Comparison of ENCODE assay signal across 12 mouse cellular contexts in the genomic region with DNA sequence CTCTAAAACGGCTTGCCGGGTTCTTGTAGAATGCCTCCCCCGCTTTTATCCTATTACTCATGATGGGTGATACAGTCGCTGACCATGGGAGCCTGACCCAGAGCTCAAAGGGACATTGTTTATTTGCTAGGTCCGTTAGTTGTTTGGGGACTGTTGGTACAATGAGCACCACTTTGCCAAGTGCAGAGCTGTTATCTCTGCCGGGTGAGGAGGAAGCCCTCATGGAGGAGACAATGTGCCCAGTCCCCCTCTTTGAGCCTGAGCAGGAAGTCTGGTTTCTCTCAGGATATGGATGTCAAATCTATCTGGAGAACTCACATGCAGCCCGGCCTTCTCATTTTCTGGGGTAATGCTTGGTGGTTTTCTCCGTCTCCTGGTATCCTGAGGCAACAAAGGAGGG.
DNase-seq lines count a peak whose midpoint lies in the region; ATAC-seq and TF ChIP-seq lines count a peak whose summit lies in the region.
"Had no signal": no experiment of that assay in that cellular context is flagged by ENCODE, and none has a peak within 500 bp of the region (broad histone marks: within the 10 kb centered on the region; RNA-seq: fewer than 3 reads in every experiment).

No protein-coding gene starts in this region.

- peak overlapping the region; percentile 47 for H3K27ac ChIP-seq in intestine, embryonic 14.5 days (ENCODE audit: low read depth)
- H3K27ac ChIP-seq in intestine, postnatal 0 days (ENCODE audit: low read depth, low read length) = no peak overlapping the region
- peak overlapping the region; percentile 37; the same call in 1 of the 2 replicates for H3K27ac ChIP-seq in stomach, embryonic 15.5 days
- no peak overlapping the region for H3K27ac ChIP-seq in hindbrain, embryonic 14.5 days
- H3K27ac ChIP-seq: midbrain, embryonic 15.5 days had no signal

- 19% methylated on average over 8 of the region's 8 CpGs for WGBS in intestine, embryonic 14.5 days
- WGBS in intestine, postnatal 0 days = 37% methylated on average over 8 of the region's 8 CpGs
- 21% methylated on average over 8 of the region's 8 CpGs for WGBS in stomach, embryonic 15.5 days
- 70% methylated on average over 8 of the region's 8 CpGs for WGBS in hindbrain, embryonic 14.5 days

- H3K36me3 ChIP-seq in intestine, embryonic 14.5 days (ENCODE audit: control insufficient read depth, insufficient read depth, low read length) = no peaks in the 10 kb centered on the region
- H3K36me3 ChIP-seq in intestine, postnatal 0 days (ENCODE audit: control insufficient read depth, insufficient read depth) = no peaks in the 10 kb centered on the region
- no peaks in the 10 kb centered on the region for H3K36me3 ChIP-seq in stomach, embryonic 15.5 days
- H3K36me3 ChIP-seq in hindbrain, embryonic 14.5 days (replicated peaks; ENCODE audit: control insufficient read depth, insufficient read depth) = no peaks in the 10 kb centered on the region
- H3K36me3 ChIP-seq: midbrain, embryonic 15.5 days had no signal

- peaks cover 36% of the 10 kb centered on the region for H3K4me1 ChIP-seq in intestine, embryonic 14.5 days (replicated peaks; ENCODE audit: control insufficient read depth, insufficient read depth, low read length)
- no peaks in the 10 kb centered on the region for H3K4me1 ChIP-seq in intestine, postnatal 0 days (replicated peaks; ENCODE audit: control insufficient read depth, insufficient read depth, low read length)
- peaks cover 19% of the 10 kb centered on the region for H3K4me1 ChIP-seq in stomach, embryonic 15.5 days
- H3K4me1 ChIP-seq in hindbrain, embryonic 14.5 days (replicated peaks; ENCODE audit: control insufficient read depth, insufficient read depth, low read length) = no peaks in the 10 kb centered on the region
- H3K4me1 ChIP-seq: midbrain, embryonic 15.5 days had no signal

- no peak overlapping the region for H3K4me2 ChIP-seq in intestine, embryonic 14.5 days (ENCODE audit: low read length)
- H3K4me2 ChIP-seq in intestine, postnatal 0 days (replicated peaks; ENCODE audit: low read depth) = no peak overlapping the region
- H3K4me2 ChIP-seq in stomach, embryonic 15.5 days = no peak overlapping the region
- H3K4me2 ChIP-seq in hindbrain, embryonic 14.5 days (replicated peaks) = no peak overlapping the region
- H3K4me2 ChIP-seq: midbrain, embryonic 15.5 days had no signal

- no peaks in the 10 kb centered on the region for H3K27me3 ChIP-seq in intestine, embryonic 14.5 days (replicated peaks; ENCODE audit: control insufficient read depth, insufficient read depth, low read length)
- no peaks in the 10 kb centered on the region for H3K27me3 ChIP-seq in intestine, postnatal 0 days (replicated peaks; ENCODE audit: control insufficient read depth, insufficient read depth, low read length)
- no peaks in the 10 kb centered on the region for H3K27me3 ChIP-seq in stomach, embryonic 15.5 days (replicated peaks)
- H3K27me3 ChIP-seq in hindbrain, embryonic 14.5 days (ENCODE audit: control insufficient read depth, insufficient read depth, low read length) = peaks cover 3% of the 10 kb centered on the region
- H3K27me3 ChIP-seq: midbrain, embryonic 15.5 days had no signal

- H3K4me3 ChIP-seq in intestine, embryonic 14.5 days (ENCODE audit: low read depth, low read length) = no peak overlapping the region
- H3K4me3 ChIP-seq in intestine, postnatal 0 days (ENCODE audit: low read depth, low read length) = no peak overlapping the region
- H3K4me3 ChIP-seq in stomach, embryonic 15.5 days (replicated peaks) = no peak overlapping the region
- no peak overlapping the region for H3K4me3 ChIP-seq in hindbrain, embryonic 14.5 days (replicated peaks; ENCODE audit: low read length)
- H3K4me3 ChIP-seq: midbrain, embryonic 15.5 days had no signal

- DNase-seq in intestine, embryonic 14.5 days (ENCODE audit: low spot score) = peak; percentile 62
- DNase-seq in heart, postnatal 10 days = peak; percentile 62
- peak; percentile 24 for DNase-seq in liver
- no peak for DNase-seq in cerebellum, adult 11-12 months
- no peak for DNase-seq in hindbrain, embryonic 14.5 days (ENCODE audit: low spot score)
- no peak for DNase-seq in thymus, postnatal 0 days (ENCODE audit: low spot score)
- DNase-seq: gastrocnemius, postnatal 10 days; thymus, postnatal 4 days had no signal

- no peaks in the 10 kb centered on the region for H3K9me3 ChIP-seq in intestine, embryonic 14.5 days (ENCODE audit: control insufficient read depth, low read length)
- no peaks in the 10 kb centered on the region for H3K9me3 ChIP-seq in intestine, postnatal 0 days (ENCODE audit: control insufficient read depth)
- no peaks in the 10 kb centered on the region for H3K9me3 ChIP-seq in stomach, embryonic 15.5 days
- H3K9me3 ChIP-seq in hindbrain, embryonic 14.5 days (ENCODE audit: control insufficient read depth, low read length) = no peaks in the 10 kb centered on the region
- H3K9me3 ChIP-seq: midbrain, embryonic 15.5 days had no signal

- H3K9ac ChIP-seq in intestine, embryonic 14.5 days (ENCODE audit: low read length) = no peak overlapping the region
- no peak overlapping the region for H3K9ac ChIP-seq in intestine, postnatal 0 days (ENCODE audit: low read depth, low read length)
- no peak overlapping the region for H3K9ac ChIP-seq in stomach, embryonic 15.5 days
- no peak overlapping the region for H3K9ac ChIP-seq in hindbrain, embryonic 14.5 days
- H3K9ac ChIP-seq: midbrain, embryonic 15.5 days had no signal

- intact Hi-C loops in heart, postnatal 10 days (cut with DNase I) = loop anchor here (2.0 to 5.0 kb wide), 2 partner anchors 69 to 207 kb away; partner anchors contain the start of gene Ltbp1

- no peak for TF ChIP-seq CTCF in intestine, postnatal 0 days (IDR thresholded peaks at IDR 0.05; ENCODE audit: low read depth)

- ATAC-seq in intestine, embryonic 14.5 days (replicated peaks; ENCODE audit: low FRiP score, low TSS enrichment, low read depth) = peak; percentile 70
- ATAC-seq in intestine, postnatal 0 days = no peak
- no peak for ATAC-seq in stomach, embryonic 15.5 days (ENCODE audit: insufficient read depth, low FRiP score, low read depth)
- ATAC-seq in hindbrain, embryonic 14.5 days (ENCODE audit: low FRiP score) = no peak
- ATAC-seq: activated CD4-positive, CD25-positive, alpha-beta regulatory T cell, adult 4 months; midbrain, embryonic 15.5 days had no signal

Comparison
In these comparisons a context has a peak if more than half of its experiments do, and no peak if none do; other contexts are left out.
1. H3K27ac ChIP-seq: peak in intestine, embryonic 14.5 days (single experiment) and stomach, embryonic 15.5 days (single experiment); none in intestine, postnatal 0 days (single experiment) and hindbrain, embryonic 14.5 days (single experiment).
2. DNase-seq: peak in intestine, embryonic 14.5 days (single experiment), heart, postnatal 10 days (2 of 2) and liver (single experiment); none in cerebellum, adult 11-12 months (single experiment), hindbrain, embryonic 14.5 days (single experiment) and thymus, postnatal 0 days (single experiment).